Mouse (Mus musculus): ENCODE data around the gene Aff3. TPM values are rescaled to one million over a fixed set of nuclear protein-coding genes. Genes with fewer than 3 reads are reported as not detected.
A peak's percentile ranks its signal among the peaks of the same experiment; 100 is the strongest.

The Aff3 gene
- polyA plus RNA-seq, 1 experiment from 2014 or later = 2.1 TPM

DNA sequence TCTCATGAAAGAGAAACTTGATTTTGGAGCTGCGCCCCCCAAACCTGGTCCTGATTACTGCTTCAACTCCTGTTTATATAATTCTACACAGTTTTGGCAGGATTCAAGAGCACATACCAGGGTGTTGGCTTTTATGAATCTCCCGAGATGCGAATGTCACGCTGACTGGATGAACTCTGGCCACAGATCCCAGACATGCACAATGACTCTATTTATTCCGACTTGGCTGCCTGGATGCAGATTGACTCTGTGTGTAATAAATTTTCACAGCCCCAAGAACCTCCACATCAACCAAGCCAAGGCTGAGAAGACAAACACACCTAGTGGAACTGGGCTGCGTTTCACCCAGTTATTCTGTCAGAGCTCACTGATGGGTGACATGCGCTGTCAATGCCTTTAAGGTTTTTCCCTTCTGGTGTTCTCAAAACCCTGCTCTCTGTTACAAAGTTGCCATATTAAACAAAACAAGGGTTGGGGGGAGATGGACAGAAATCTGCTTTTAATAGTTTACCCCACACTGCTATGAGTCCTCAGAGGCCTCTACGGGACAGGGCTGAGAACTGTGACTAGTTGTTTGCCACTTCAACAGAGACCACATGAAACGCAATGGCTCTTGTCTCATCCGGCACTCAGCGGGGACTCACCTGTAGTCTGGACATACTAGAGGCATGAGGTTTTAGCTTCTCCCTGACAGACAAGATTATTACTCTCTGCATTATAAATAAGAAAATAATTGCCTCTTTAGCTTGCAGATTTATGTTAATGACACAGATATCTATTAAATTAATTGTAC is 402.2 kb downstream of the Aff3 start:
- Histone ChIP-seq H3K27me3 (replicated peaks) (no peaks in the 10 kb centered on the region), H3K4me2 (no peak overlapping the region), H3K9me3 (peaks cover 7% of the 10 kb centered on the region), H3K9ac (no peak overlapping the region), H3K27ac (replicated peaks) (peak overlapping the region; percentile 29; the same call in 1 of the 2 replicates), H3K36me3 (no peaks in the 10 kb centered on the region; the same call in 1 of the 2 replicates), H3K4me3 (no peak overlapping the region), H3K4me1 (peaks cover 35% of the 10 kb centered on the region)
- ATAC-seq (ENCODE audit: extremely low read depth, insufficient number of reproducible peaks, low FRiP score, low TSS enrichment) = no peak
- 73% methylated on average over 11 of the region's 11 CpGs for WGBS

DNA sequence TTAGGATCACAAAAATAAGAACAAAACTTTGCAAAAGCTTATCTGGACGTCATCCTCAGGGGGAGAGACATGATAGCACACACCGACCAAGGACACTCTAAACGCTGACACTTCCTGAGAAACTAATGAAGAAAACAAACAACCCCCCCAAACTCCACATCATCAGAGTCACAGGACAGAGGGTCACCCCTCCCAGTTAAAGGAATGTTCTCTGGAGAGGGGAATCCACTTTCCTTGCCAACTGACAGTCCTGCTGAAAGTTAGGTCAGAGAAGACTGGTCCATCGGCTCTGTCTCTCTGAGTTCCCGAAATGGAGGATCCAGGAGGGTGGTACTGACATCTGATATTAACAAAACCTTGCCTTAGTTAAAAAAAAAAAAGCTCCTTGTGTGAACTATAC is 403.7 kb downstream of the Aff3 start:
- no peaks in the 10 kb centered on the region for H3K36me3 ChIP-seq
- H3K9ac ChIP-seq = no peak overlapping the region
- H3K4me3 ChIP-seq = no peak overlapping the region
- H3K27me3 ChIP-seq (replicated peaks) = no peaks in the 10 kb centered on the region
- no peak for ATAC-seq (ENCODE audit: extremely low read depth, insufficient number of reproducible peaks, low FRiP score, low TSS enrichment)
- H3K4me2 ChIP-seq = no peak overlapping the region
- peaks cover 32% of the 10 kb centered on the region for H3K4me1 ChIP-seq
- H3K9me3 ChIP-seq = peaks cover 7% of the 10 kb centered on the region
- 47% methylated on average over 5 of the region's 5 CpGs for WGBS
- no peak overlapping the region for H3K27ac ChIP-seq (replicated peaks)

DNA sequence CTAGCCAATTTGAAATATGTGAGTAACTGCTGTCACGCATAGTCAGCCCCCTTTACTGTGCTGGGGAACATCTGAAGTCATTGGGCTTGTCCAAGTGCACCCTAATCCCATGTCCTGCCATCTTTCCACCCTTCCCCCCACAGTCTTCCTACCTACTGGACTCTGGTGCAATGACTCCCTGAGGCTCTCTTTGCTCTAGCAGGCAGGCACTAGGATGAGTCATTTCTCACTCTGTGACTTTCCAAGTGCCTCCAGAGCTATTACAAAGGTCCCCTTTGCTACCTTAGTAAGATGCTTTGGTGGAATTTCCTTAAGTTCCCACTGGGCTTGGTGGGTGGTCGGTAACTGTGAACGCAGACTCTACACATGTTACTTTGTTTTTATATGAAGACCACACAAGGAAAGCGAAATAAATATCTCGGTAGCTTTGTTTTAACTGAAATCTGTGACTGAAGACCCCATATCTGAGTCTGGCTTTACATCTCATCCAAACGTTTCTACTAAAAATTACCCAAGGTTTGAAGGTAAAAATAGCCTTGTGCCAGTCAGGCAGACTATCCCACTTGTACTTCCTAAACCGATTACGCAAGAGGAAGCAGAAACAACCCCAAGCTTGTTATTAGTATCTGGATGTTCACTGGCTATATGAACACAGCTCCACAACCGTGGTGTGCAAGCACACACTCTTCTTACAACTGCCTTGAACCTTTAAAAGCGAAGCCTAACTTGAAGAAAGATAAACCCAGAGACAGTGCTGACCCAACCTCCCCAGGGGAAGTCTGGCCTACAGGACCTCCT is 405.0 kb downstream of the Aff3 start:
- Histone ChIP-seq H3K27me3 (replicated peaks) (no peaks in the 10 kb centered on the region), H3K27ac (replicated peaks) (no peak overlapping the region), H3K9me3 (peaks cover 5% of the 10 kb centered on the region), H3K4me3 (no peak overlapping the region), H3K36me3 (no peaks in the 10 kb centered on the region), H3K9ac (no peak overlapping the region), H3K4me2 (no peak overlapping the region), H3K4me1 (peaks cover 32% of the 10 kb centered on the region)
- WGBS = 68% methylated on average over 10 of the region's 10 CpGs
- no peak for ATAC-seq (ENCODE audit: extremely low read depth, insufficient number of reproducible peaks, low FRiP score, low TSS enrichment)

DNA sequence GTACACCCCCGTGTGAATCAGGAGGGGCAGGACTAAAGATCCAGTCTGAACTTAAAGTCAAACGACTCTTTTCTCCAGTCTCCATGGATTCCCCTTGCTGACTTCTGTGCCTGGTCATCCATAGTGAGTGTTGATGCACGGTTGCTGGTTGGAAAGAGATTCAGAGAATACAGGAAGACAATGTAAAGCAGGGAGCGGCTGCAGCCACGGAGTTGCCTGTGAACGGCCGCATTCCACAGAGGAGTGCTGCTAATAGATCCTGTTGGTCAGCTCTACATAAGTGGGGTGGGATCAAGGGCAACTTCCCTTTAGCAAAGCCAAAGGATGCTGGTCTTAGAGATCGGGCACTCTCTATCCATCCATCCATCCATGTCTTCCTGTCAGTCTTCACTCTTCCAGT is 410.3 kb downstream of the Aff3 start:
- 47% methylated on average over 8 of the region's 8 CpGs for WGBS
- H3K4me2 ChIP-seq = no peak overlapping the region
- no peaks in the 10 kb centered on the region for H3K9me3 ChIP-seq
- no peak overlapping the region for H3K4me3 ChIP-seq
- peaks cover 12% of the 10 kb centered on the region for H3K4me1 ChIP-seq
- ATAC-seq (ENCODE audit: extremely low read depth, insufficient number of reproducible peaks, low FRiP score, low TSS enrichment) = no peak
- no peak overlapping the region for H3K9ac ChIP-seq
- H3K36me3 ChIP-seq = no peaks in the 10 kb centered on the region
- H3K27ac ChIP-seq (replicated peaks) = no peak overlapping the region
- H3K27me3 ChIP-seq (replicated peaks) = no peaks in the 10 kb centered on the region

DNA sequence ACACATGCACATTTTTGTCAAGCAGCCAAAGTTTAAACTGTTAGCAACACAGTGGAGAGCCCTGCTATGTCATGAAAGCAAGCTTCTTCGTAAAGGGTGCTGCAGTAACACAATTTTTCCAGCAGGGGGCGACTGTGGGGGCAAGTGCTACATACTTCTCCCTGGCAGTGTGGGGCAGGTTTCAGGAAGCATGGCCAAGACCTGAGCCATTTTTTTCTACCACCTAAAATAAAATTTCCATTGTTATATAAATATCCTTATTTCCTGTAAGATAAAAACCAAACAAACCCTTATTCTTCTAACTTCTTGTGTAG is 412.0 kb downstream of the Aff3 start:
- 31% methylated on average over 2 of the region's 2 CpGs for WGBS
- no peak overlapping the region for H3K9ac ChIP-seq
- no peaks in the 10 kb centered on the region for H3K27me3 ChIP-seq (replicated peaks)
- no peaks in the 10 kb centered on the region for H3K36me3 ChIP-seq
- H3K27ac ChIP-seq (replicated peaks) = no peak overlapping the region
- no peak overlapping the region for H3K4me2 ChIP-seq
- ATAC-seq (ENCODE audit: extremely low read depth, insufficient number of reproducible peaks, low FRiP score, low TSS enrichment) = no peak
- no peaks in the 10 kb centered on the region for H3K9me3 ChIP-seq
- no peak overlapping the region for H3K4me3 ChIP-seq
- H3K4me1 ChIP-seq = peaks cover 20% of the 10 kb centered on the region

DNA sequence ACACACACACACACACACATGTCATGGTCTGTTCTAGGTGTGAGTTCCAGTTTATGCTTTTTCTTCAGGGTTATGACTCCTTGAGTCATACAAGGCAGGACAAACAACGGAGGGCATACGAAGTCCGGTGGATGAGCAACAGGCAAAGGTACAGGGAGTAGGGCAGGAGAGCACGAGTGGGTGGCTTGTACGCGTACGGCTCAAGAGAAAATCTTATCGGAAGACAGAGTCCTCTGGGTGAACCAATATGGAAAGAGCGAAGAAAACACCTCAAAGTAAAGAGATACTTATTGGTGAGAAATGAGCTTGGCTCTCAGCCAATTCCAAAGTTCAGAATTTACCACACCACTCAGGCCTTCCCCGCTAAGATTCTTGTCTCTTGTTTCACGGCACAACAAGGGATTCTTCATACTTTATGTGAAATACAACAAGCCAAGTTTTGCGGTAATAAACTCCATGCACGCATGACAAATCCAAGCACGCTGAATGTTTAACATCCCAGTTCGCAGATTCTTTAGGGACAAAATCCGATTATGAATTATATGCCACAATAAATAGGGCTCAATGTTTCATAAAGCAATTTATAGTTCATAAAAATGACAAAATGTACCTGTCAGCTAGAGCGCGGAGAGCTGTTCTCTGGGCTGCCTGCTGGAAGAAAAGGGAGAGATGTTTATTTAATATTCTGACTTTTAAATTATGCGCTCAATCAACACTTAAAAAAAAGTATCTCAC is 412.6 kb downstream of the Aff3 start:
- no peak for ATAC-seq (ENCODE audit: extremely low read depth, insufficient number of reproducible peaks, low FRiP score, low TSS enrichment)
- peaks cover 20% of the 10 kb centered on the region for H3K4me1 ChIP-seq
- no peak overlapping the region for H3K27ac ChIP-seq (replicated peaks)
- H3K9ac ChIP-seq = no peak overlapping the region
- no peaks in the 10 kb centered on the region for H3K36me3 ChIP-seq
- no peak overlapping the region for H3K4me3 ChIP-seq
- no peaks in the 10 kb centered on the region for H3K9me3 ChIP-seq
- H3K4me2 ChIP-seq = no peak overlapping the region
- WGBS = 80% methylated on average over 19 of the region's 19 CpGs
- H3K27me3 ChIP-seq (replicated peaks) = no peaks in the 10 kb centered on the region

DNA sequence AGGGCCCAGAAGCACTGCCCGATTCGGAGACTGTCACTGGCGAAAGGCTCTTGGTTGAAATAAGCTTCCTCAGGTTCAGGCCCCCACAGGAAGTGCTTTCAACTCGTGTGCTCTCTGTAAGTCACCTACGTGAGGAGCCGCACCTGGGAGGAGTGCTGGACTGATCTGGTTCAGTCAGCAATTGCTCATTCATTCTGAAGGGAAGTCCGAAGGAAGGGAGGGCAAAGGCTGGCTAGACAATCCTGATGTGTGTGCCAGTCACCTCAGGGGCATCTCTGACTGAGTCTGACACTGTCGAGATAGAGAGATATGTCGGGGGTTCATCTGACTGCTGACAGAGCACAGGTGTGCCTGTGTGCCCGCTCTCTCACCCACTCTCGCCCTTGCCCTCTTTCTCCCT is 413.3 kb downstream of the Aff3 start:
- no peaks in the 10 kb centered on the region for H3K36me3 ChIP-seq
- no peak overlapping the region for H3K4me2 ChIP-seq
- H3K9ac ChIP-seq = no peak overlapping the region
- peaks cover 20% of the 10 kb centered on the region for H3K4me1 ChIP-seq
- no peak overlapping the region for H3K27ac ChIP-seq (replicated peaks)
- no peak overlapping the region for H3K4me3 ChIP-seq
- no peak for ATAC-seq (ENCODE audit: extremely low read depth, insufficient number of reproducible peaks, low FRiP score, low TSS enrichment)
- no peaks in the 10 kb centered on the region for H3K27me3 ChIP-seq (replicated peaks)
- 85% methylated on average over 11 of the region's 11 CpGs for WGBS
- H3K9me3 ChIP-seq = no peaks in the 10 kb centered on the region

DNA sequence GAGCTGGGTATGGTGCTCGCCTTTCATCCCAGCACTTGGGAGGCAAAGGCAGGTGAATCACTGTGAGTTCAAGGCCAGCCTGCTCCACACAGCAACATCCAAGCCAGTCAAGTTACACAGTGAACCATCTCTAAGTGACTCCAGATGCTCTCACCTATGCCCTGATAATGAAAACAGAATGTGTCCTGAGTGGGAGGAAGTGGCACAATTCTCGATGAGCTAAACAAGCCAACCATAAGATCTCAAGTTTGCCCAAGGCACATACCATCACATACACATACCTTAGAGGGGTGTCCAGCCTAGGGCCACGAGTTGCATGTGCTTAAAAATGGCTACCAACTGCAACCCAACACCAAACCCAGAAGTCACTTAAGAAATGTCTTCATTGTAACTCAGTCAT is 414.5 kb downstream of the Aff3 start:
- H3K27me3 ChIP-seq (replicated peaks) = no peaks in the 10 kb centered on the region
- 76% methylated on average over 3 of the region's 3 CpGs for WGBS
- H3K9ac ChIP-seq = no peak overlapping the region
- H3K4me3 ChIP-seq = no peak overlapping the region
- H3K4me2 ChIP-seq = no peak overlapping the region
- no peak overlapping the region for H3K27ac ChIP-seq (replicated peaks)
- ATAC-seq (ENCODE audit: extremely low read depth, insufficient number of reproducible peaks, low FRiP score, low TSS enrichment) = no peak
- H3K4me1 ChIP-seq = peaks cover 20% of the 10 kb centered on the region
- no peaks in the 10 kb centered on the region for H3K36me3 ChIP-seq
- no peaks in the 10 kb centered on the region for H3K9me3 ChIP-seq

DNA sequence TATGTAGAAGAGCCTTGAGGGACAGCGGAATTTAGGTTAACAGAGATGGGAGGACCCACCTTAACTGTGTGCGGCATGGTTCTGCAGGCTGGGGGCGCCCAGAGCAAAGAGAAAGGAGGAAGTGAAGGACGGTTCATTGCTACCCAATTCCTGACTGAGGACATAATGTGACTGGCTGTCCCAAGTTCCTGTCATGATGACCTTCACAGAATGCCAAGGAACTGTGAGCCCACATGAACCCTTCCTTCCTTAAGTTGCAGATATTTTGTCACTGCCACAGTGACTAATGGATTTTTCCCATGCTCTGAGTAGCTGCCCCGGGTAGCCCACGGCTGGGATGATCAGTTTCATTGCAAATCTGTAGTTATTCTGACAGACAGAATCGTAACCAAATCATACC is 415.2 kb downstream of the Aff3 start:
- peaks cover 18% of the 10 kb centered on the region for H3K4me1 ChIP-seq
- H3K4me2 ChIP-seq = no peak overlapping the region
- ATAC-seq (ENCODE audit: extremely low read depth, insufficient number of reproducible peaks, low FRiP score, low TSS enrichment) = no peak
- no peaks in the 10 kb centered on the region for H3K27me3 ChIP-seq (replicated peaks)
- no peak overlapping the region for H3K4me3 ChIP-seq
- WGBS = 84% methylated on average over 7 of the region's 7 CpGs
- H3K9ac ChIP-seq = no peak overlapping the region
- no peaks in the 10 kb centered on the region for H3K9me3 ChIP-seq
- H3K27ac ChIP-seq (replicated peaks) = no peak overlapping the region
- H3K36me3 ChIP-seq = no peaks in the 10 kb centered on the region

DNA sequence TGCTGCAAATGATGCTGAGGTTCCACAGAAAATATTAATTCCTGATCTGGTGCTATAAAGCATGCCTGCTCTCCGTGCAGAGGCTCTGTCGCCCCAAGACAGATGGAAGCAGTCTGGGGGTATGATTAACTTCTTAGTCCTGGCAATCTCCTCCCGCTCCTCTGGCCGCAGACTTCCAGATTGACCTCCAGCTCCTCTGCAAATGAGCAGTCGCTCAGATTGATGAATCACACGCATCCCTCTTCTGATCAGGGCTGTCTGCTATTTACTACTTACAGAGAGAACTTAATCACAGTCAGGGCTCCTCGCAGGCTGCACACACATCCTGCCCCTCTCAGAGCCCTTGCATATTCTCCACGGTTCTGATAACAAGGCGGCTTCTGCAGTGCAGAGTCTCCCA is 416.7 kb downstream of the Aff3 start:
- Histone ChIP-seq H3K4me2 (no peak overlapping the region), H3K27me3 (replicated peaks) (no peaks in the 10 kb centered on the region), H3K27ac (replicated peaks) (no peak overlapping the region), H3K9me3 (no peaks in the 10 kb centered on the region), H3K4me3 (no peak overlapping the region), H3K4me1 (peaks cover 12% of the 10 kb centered on the region), H3K9ac (no peak overlapping the region; the same call in 1 of the 2 replicates), H3K36me3 (no peaks in the 10 kb centered on the region)
- ATAC-seq (ENCODE audit: extremely low read depth, insufficient number of reproducible peaks, low FRiP score, low TSS enrichment) = no peak
- 30% methylated on average over 9 of the region's 9 CpGs for WGBS

DNA sequence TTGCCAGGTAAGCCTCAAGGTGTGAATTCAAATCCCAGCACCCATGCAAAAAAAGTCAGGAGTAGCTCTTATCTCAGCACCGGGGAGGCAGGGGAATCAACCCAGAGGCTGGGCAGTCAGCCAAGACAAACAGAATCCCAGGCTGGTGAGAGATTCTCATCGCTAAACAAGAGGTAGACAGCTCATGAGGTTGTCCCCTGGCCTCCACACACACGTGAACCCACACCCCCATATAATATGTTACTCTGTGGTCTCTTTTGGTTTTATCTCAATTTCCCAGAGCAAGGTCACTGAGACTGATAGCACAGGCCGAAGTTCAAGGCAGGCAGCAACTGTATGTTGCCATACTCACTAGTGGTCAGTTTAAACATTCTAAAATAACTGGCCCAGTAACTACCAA is 422.2 kb downstream of the Aff3 start:
- Histone ChIP-seq H3K9me3 (no peaks in the 10 kb centered on the region), H3K27ac (replicated peaks) (no peak overlapping the region), H3K4me2 (no peak overlapping the region), H3K36me3 (no peaks in the 10 kb centered on the region), H3K9ac (no peak overlapping the region), H3K4me1 (peaks cover 34% of the 10 kb centered on the region), H3K4me3 (no peak overlapping the region), H3K27me3 (replicated peaks) (0 out of 2 replicates have a peak, but pooled peaks cover 4% of the 10 kb centered on the region)
- ATAC-seq (ENCODE audit: extremely low read depth, insufficient number of reproducible peaks, low FRiP score, low TSS enrichment) = no peak
- 8% methylated on average over 4 of the region's 4 CpGs for WGBS
